Mouse (Mus musculus) kidney, embryonic 14.5 days (tissue): ENCODE results near the gene Unc5a. TPM values are rescaled to one million over a fixed set of nuclear protein-coding genes. Genes with fewer than 3 reads are reported as not detected.

ENCODE experiments used
- ATAC-seq: fragments of 200-750 bp; cut with Nextera tagmentation; 2 replicates; pipeline ENCODE4 v1.8.0; 2017; ENCODE audit warnings: moderate number of reproducible peaks, mild to moderate bottlenecking, moderate TSS enrichment, moderate library complexity; ENCODE audit not compliant: low FRiP score, low TSS enrichment
- H3K27ac ChIP-seq: fragments of 300-500 bp; sonication (generic); 2 replicates; pipeline ENCODE4 v1.5.1; 2014; ENCODE audit warnings: low read depth, mild to moderate bottlenecking, low read length, moderate library complexity, mixed read lengths
- H3K27me3 ChIP-seq: fragments of 300-500 bp; sonication (generic); 2 replicates; pipeline ENCODE4 v1.6.1; 2014; ENCODE audit warnings: mild to moderate bottlenecking, low read length; ENCODE audit not compliant: control insufficient read depth, insufficient read depth
- H3K36me3 ChIP-seq: fragments of 300-500 bp; sonication (generic); 2 replicates; pipeline ENCODE4 v1.6.1; 2014; ENCODE audit warnings: low read length, mixed read lengths; ENCODE audit not compliant: control insufficient read depth, insufficient read depth
- H3K4me1 ChIP-seq: fragments of 300-500 bp; sonication (generic); 2 replicates; pipeline ENCODE4 v1.6.1; 2014; ENCODE audit warnings: low read length, mixed read lengths; ENCODE audit not compliant: control insufficient read depth, insufficient read depth
- H3K4me2 ChIP-seq: fragments of 300-500 bp; sonication (generic); replicated peaks from 2 replicates; pipeline ENCODE4 v1.6.1; 2014; ENCODE audit warnings: low read depth, mild to moderate bottlenecking, low read length
- H3K4me3 ChIP-seq: fragments of 300-500 bp; sonication (generic); 2 replicates; pipeline ENCODE4 v1.5.1; 2014; ENCODE audit warnings: mild to moderate bottlenecking, low read length
- H3K9ac ChIP-seq: fragments of 300-500 bp; sonication (generic); 2 replicates; pipeline ENCODE4 v1.6.1; 2014; ENCODE audit warnings: low read depth, mild to moderate bottlenecking, low read length, moderate library complexity
- H3K9me3 ChIP-seq: fragments of 300-500 bp; sonication (generic); 2 replicates; pipeline ENCODE4 v1.6.1; 2016; ENCODE audit warnings: low read length; ENCODE audit not compliant: control insufficient read depth
- WGBS: fragments of 180-500 bp; shearing (Covaris S2); extraction: QIAGEN DNeasy Blood & Tissue Kit; methylation state at CpG from one replicate; pipeline ENCODE4 v1.1.7; 2014; 5-methylcytosine and 5-hydroxymethylcytosine counted together
- polyA plus RNA-seq: library from polyadenylated mRNA; unstranded; fragments of >200 nt; fragmentation: Nextera tagmentation; extraction: Ambion mirVana; gene quantifications from 2 replicates; pipeline ENCODE4 v1.2.1, GENCODE M21; 2014

The Unc5a gene
- polyA plus RNA-seq, 1 experiment from 2014 or later = 2.5 TPM

GRCm38 (mm10) chr13:54925466-54925865 is 23.7 kb upstream of the Unc5a start:
- no peaks in the 10 kb centered on the region for H3K27me3 ChIP-seq
- WGBS = 56% methylated on average over 8 of the region's 8 CpGs
- H3K36me3 ChIP-seq = no peaks in the 10 kb centered on the region
- no peak overlapping the region for H3K27ac ChIP-seq
- H3K4me2 ChIP-seq = no peak overlapping the region
- H3K4me1 ChIP-seq = no peaks in the 10 kb centered on the region
- no peak for ATAC-seq
- H3K9me3 ChIP-seq = no peaks in the 10 kb centered on the region
- H3K9ac ChIP-seq = no peak overlapping the region
- H3K4me3 ChIP-seq = no peak overlapping the region

GRCm38 (mm10) chr13:54926654-54927053 is 22.6 kb upstream of the Unc5a start:
- Histone ChIP-seq H3K9me3 (no peaks in the 10 kb centered on the region), H3K4me1 (no peaks in the 10 kb centered on the region), H3K27ac (no peak overlapping the region), H3K9ac (no peak overlapping the region), H3K4me2 (no peak overlapping the region), H3K27me3 (no peaks in the 10 kb centered on the region), H3K36me3 (no peaks in the 10 kb centered on the region), H3K4me3 (no peak overlapping the region)
- 64% methylated on average over 4 of the region's 4 CpGs for WGBS
- ATAC-seq = no peak

GRCm38 (mm10) chr13:54930123-54930522 is 19.1 kb upstream of the Unc5a start:
- no peak overlapping the region for H3K4me3 ChIP-seq
- 0 out of 2 replicates have a peak, but pooled peaks cover 5% of the 10 kb centered on the region for H3K27me3 ChIP-seq
- H3K9ac ChIP-seq = no peak overlapping the region
- no peaks in the 10 kb centered on the region for H3K4me1 ChIP-seq
- WGBS = 48% methylated on average over 4 of the region's 4 CpGs
- ATAC-seq = no peak
- no peaks in the 10 kb centered on the region for H3K36me3 ChIP-seq
- no peak overlapping the region for H3K27ac ChIP-seq
- H3K4me2 ChIP-seq = no peak overlapping the region
- H3K9me3 ChIP-seq = no peaks in the 10 kb centered on the region

GRCm38 (mm10) chr13:54934873-54935272 is 14.3 kb upstream of the Unc5a start:
- H3K9ac ChIP-seq = no peak overlapping the region
- H3K4me1 ChIP-seq = no peaks in the 10 kb centered on the region
- peaks cover 10% of the 10 kb centered on the region; the same call in 1 of the 2 replicates for H3K27me3 ChIP-seq
- H3K27ac ChIP-seq = no peak overlapping the region
- H3K9me3 ChIP-seq = no peaks in the 10 kb centered on the region
- 86% methylated on average over 8 of the region's 8 CpGs for WGBS
- no peaks in the 10 kb centered on the region for H3K36me3 ChIP-seq
- no peak for ATAC-seq
- no peak overlapping the region for H3K4me2 ChIP-seq
- no peak overlapping the region for H3K4me3 ChIP-seq

GRCm38 (mm10) chr13:54936173-54936572 is 13.0 kb upstream of the Unc5a start:
- Histone ChIP-seq H3K36me3 (no peaks in the 10 kb centered on the region), H3K27ac (no peak overlapping the region), H3K4me3 (no peak overlapping the region), H3K9ac (no peak overlapping the region), H3K27me3 (peaks cover 10% of the 10 kb centered on the region; the same call in 1 of the 2 replicates), H3K4me2 (no peak overlapping the region), H3K9me3 (no peaks in the 10 kb centered on the region), H3K4me1 (no peaks in the 10 kb centered on the region)
- 75% methylated on average over 6 of the region's 6 CpGs for WGBS
- ATAC-seq = no peak

GRCm38 (mm10) chr13:54937885-54938284 is 11.3 kb upstream of the Unc5a start:
- no peak for ATAC-seq
- no peak overlapping the region for H3K27ac ChIP-seq
- no peaks in the 10 kb centered on the region for H3K36me3 ChIP-seq
- peaks cover 10% of the 10 kb centered on the region for H3K27me3 ChIP-seq
- no peaks in the 10 kb centered on the region for H3K4me1 ChIP-seq
- no peak overlapping the region for H3K4me2 ChIP-seq
- H3K9me3 ChIP-seq = no peaks in the 10 kb centered on the region
- no peak overlapping the region for H3K9ac ChIP-seq
- no peak overlapping the region for H3K4me3 ChIP-seq
- 47% methylated on average over 11 of the region's 11 CpGs for WGBS

GRCm38 (mm10) chr13:54938493-54938892 is 10.7 kb upstream of the Unc5a start:
- Histone ChIP-seq H3K4me1 (no peaks in the 10 kb centered on the region), H3K27me3 (peaks cover 10% of the 10 kb centered on the region)
- WGBS = 75% methylated on average over 3 of the region's 3 CpGs

GRCm38 (mm10) chr13:54944411-54945157 is 4.6 kb upstream of the Unc5a start:
- WGBS = 43% methylated on average over 9 of the region's 9 CpGs
- H3K27me3 ChIP-seq = peaks cover 51% of the 10 kb centered on the region
- no peak overlapping the region for H3K4me3 ChIP-seq

More at GRCm38 (mm10) chr13:54938493-54938892, 10.7 kb upstream of the Unc5a start:
- Histone ChIP-seq H3K27ac (no peak overlapping the region), H3K9me3 (no peaks in the 10 kb centered on the region), H3K9ac (no peak overlapping the region), H3K4me2 (no peak overlapping the region), H3K36me3 (no peaks in the 10 kb centered on the region), H3K4me3 (no peak overlapping the region)
- ATAC-seq = no peak

GRCm38 (mm10) chr13:54945332-54945731 is 3.9 kb upstream of the Unc5a start:
- no peak for ATAC-seq
- H3K27me3 ChIP-seq = peaks cover 55% of the 10 kb centered on the region
- 8% methylated on average over 4 of the region's 4 CpGs for WGBS

More at GRCm38 (mm10) chr13:54944411-54945157, 4.6 kb upstream of the Unc5a start:
- no peak for ATAC-seq
- H3K36me3 ChIP-seq = no peaks in the 10 kb centered on the region
- no peak overlapping the region for H3K4me2 ChIP-seq
- H3K9me3 ChIP-seq = no peaks in the 10 kb centered on the region
- no peaks in the 10 kb centered on the region for H3K4me1 ChIP-seq
- H3K27ac ChIP-seq = no peak overlapping the region
- H3K9ac ChIP-seq = no peak overlapping the region

More at GRCm38 (mm10) chr13:54945332-54945731, 3.9 kb upstream of the Unc5a start:
- Histone ChIP-seq H3K4me2 (no peak overlapping the region), H3K4me1 (peaks cover 4% of the 10 kb centered on the region; the same call in 1 of the 2 replicates), H3K9me3 (no peaks in the 10 kb centered on the region), H3K4me3 (no peak overlapping the region), H3K27ac (no peak overlapping the region), H3K9ac (no peak overlapping the region), H3K36me3 (no peaks in the 10 kb centered on the region)
